Mouse (Mus musculus) lung, postnatal 0 days (tissue): ENCODE results near the gene 2700081O15Rik.

Source experiments
- CTCF ChIP-seq: IDR thresholded peaks from 2 replicates; pipeline ENCODE4 v1.5.1; 2016; ENCODE audit warnings: antibody characterized with exemption, mild to moderate bottlenecking
- EP300 ChIP-seq: IDR thresholded peaks from 2 replicates; pipeline ENCODE4 v1.6.1; 2016; ENCODE audit warnings: antibody characterized with exemption, mild to moderate bottlenecking, control low read depth

DNA sequence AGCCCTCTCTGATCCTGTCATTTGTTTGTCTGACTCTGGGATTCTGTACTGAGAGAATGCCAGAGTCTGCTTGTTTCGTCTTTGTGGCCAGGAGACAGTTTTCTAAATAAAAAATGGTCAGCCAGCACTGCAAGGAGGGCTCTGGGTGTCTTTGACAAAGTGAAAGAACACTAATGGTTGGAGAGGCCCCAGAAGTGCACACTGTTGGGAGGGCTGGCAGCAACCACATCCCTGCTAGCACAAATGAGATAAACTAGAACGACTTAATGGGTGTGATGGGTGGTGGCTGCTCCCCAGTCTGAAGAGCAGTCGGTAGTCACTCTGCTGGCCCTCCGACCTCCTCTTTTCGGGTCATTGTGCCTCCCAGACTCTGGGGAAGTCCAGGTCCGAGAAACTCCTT, 1.7 kb downstream of the 2700081O15Rik start:
- TF ChIP-seq CTCF (no peak), EP300 (no peak)
